Mouse (Mus musculus): Measurements from ENCODE around the gene Capn10. TPM values are rescaled to one million over a fixed set of nuclear protein-coding genes. Genes with fewer than 3 reads are reported as not detected.

Capn10 gene
- 1 to 10 TPM; 3.4 to 4.8 TPM for total RNA-seq (2021)
- long read RNA-seq, experiment 1, partial matches to known transcripts, result 1 of 3 reads
- long read RNA-seq, experiment 1, other reads (novel, unspliced or antisense), result 0 of 3 reads
- long read RNA-seq, experiment 2, transcript Capn10-201 (12 exons, 2,902 nt), result major isoform, 5 of 9 reads
- long read RNA-seq, experiment 2, partial matches to known transcripts, result 2 of 9 reads
- long read RNA-seq, experiment 2, other reads (novel, unspliced or antisense), result 1 of 9 reads

DNA sequence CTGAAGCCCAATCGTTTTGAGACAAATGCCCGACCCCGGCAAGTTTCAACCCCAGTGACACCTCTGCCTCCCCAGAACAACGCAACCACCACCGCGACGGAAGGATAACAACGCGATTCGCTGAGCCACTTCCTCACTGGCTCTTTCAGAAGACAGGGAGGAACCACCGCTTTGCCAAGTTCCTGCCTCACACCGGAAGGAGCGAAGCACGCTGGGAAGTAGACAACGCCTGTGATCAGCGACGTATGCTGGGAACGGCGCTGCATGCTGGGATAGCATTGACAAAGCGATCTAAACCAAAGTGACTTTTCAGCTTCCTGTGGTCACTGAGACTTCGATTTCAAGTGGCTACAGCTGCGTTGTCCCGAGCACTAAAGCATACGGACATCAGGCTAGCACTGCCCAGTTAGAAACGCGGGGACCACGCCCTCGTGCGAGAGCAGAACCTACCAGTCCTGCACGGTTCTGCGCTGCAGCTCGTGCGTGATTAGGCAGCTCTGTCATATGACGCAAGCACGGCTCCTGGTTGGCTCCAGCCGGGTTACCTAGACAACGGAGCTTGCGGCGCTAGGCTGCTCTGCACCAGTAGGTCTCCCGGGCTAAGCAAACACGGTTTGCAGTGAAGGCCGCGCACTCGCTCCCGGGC lies at the start of gene Capn10:
TSS of gene Capn10 (plus strand) at position 195 of the 646 bp plus-strand sequence.
- intact Hi-C loops (cut with DNase I), result loop anchor here (10.0 kb wide), 2 partner anchors 370 to 890 kb away; partner anchors contain the start of genes D2hgdh and Mterf4
- peak; percentile 87 to 92 for DNase-seq

DNA sequence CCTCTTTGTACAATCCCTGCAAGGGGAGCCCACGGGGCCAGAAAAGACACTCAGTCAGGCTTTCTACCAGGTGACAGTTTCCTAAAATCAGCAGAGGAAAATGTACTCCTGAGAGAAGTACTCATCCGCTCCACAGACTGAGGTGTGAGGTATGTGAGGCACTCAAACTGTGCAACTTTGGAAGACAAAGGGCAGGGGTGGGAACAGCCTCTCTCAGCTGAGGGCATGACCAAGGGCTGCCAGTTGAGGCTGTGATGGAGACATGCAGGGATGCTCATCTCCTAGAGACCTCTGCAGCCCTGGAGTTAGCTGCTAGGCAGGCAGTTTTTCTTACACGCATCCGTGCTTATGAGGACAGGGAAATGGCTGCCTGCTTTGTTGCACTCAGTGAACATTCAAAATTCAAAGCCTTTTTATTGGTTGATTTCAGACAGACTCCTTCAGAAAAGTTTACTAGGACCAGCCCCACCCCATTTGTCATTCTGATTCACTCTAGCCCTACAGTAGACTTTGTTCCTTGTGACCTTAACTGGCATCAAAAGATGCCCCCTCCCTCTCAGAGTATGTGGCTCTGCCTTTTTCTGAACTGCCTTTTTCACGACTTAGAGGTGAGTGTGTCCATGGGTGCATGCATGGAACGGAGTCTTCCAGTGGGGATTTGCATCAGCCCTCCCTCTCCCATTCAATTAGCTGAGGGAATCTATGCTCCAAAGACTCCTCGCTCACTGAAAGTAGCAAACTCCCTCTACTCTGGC lies 45.1 kb upstream of the Capn10 start:
- no peak for DNase-seq
- intact Hi-C loops (cut with DNase I), result no loop called here

DNA sequence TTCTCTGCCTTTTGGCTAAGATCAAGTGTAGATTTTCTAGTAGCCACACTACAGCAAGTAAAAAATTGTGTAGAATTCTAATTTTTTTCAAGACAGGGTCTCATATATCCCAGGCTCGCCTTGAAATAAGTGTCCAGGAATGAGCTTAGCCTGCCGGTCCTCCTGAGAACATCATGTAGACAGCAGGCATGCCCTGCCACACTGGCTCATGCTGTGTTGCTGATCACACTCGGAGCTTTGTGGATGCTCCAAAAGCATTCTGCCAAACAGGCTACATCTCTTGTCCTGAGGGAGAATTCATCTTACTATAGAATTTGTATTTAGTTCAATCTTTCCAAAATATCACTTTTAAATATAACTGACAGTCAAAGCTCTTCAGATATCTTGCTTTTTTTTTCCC lies 41.4 kb upstream of the Capn10 start:
- DNase-seq, result no peak
- intact Hi-C loops (cut with DNase I), result no loop called here

DNA sequence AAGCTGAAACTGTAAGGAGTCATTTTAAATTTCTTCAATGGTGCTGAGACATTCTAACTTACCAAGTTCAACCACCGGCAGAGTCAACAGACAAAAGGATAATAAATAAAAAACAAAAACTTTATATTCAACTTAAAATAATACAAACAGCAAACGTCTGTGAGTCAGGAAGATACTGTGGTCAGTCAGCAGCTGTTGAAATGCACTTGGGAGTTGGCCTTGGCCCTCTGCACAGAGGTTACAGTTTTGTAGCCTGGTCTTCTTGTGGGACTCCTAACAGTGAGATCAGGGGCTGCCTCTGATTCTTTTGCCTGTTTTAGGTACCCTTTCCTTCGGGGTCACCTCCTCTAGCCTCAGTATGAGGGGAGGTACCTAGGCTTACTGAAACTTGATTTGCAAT lies 40.3 kb upstream of the Capn10 start:
- no peak for DNase-seq
- intact Hi-C loops (cut with DNase I), result no loop called here

DNA sequence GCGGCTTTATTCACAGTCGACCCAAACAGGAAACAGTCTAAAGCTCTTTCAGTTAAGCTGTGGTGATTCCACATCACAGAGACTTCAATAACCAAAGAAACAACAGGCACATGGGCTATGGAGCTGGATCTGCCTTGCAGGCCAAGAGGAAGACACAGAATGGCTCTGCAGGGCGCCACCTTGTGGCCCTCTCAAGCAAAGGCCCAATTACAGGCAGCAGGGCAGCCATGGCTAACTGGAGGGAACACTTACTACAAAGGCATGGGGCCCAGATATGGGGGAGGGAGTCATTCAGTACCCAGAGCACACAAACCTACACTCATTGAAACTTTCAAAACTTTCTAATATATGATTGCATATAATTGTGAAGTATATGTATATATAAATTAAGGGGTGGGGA lies 39.1 kb upstream of the Capn10 start:
- intact Hi-C loops (cut with DNase I), result loop anchor here (5.0 kb wide), 3 partner anchors 48 to 248 kb away; partner anchors contain the start of gene Otos
- DNase-seq, result peak; percentile 60 to 62

DNA sequence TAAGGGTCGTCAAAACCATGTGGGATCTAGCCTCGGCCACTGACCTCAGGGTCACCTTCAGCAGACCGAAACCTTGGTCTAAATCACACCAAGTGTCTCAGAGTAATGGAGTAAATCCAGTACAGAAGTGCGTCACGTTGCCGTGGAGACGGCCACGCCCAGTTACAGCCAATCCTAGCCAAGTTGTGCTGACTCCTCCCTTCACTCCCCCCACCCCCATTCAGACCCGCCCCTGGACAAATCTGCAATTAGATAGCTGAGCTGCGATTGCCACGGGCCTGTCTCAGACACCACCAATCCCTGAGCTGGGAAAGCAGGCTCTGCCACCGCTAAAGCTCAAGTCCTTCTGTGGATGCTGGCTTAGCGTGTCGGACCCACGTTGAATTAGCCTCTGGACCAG lies 31.4 kb upstream of the Capn10 start, which contains the start of gene Ankmy1:
TSS of gene Ankmy1 (minus strand) at position 121 of the 400 bp plus-strand sequence.
- intact Hi-C loops (cut with DNase I), result no loop called here
- DNase-seq, result no peak

DNA sequence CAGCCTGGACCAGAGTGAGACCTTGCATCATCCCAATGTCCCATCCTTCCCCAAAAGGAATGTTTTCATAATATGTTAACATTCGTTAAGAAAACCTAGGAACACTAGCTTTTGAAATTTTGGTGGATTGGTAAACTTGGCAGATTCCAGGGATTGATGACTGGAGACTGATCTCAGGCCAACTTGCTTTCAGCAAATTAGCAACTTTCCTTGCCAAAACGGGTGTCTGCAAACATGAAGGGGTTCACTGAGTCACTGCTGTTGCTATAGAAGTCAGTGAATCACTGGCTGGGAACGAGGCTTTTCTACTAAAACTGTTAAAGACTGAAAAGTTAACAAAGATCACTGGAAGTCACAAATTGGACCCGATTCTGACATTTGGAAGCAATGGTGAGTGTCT lies 30.5 kb upstream of the Capn10 start:
- DNase-seq, result no peak
- intact Hi-C loops (cut with DNase I), result no loop called here

DNA sequence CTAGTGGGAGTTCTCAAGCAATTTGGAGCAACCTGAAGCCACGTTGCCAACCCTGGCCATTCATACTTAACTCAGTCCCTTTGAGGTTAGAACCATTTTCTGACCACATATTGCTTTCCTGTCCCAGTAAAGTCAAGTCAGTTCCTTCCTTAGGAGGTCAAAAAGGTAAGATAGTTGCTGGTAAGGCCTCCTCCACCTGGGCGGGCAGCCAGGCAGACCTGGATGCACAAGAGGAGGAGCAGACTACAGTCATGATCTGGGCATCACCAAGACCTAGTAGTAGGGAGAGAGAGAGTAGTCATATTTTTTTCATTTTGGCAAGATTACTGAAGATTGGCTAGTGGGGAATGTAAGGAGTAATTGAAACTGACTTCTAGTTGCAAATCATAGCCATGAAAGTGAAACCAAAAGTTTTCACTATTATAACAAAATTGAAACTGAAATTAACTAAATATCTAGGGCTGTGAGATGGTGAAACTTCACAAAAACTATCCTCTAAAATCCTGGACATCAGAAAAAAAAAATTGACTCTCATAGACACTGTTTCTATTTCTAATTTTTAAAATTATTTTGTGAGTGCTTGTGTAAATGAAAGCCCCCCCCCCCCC lies 28.4 kb upstream of the Capn10 start:
- DNase-seq, result no peak
- intact Hi-C loops (cut with DNase I), result no loop called here

DNA sequence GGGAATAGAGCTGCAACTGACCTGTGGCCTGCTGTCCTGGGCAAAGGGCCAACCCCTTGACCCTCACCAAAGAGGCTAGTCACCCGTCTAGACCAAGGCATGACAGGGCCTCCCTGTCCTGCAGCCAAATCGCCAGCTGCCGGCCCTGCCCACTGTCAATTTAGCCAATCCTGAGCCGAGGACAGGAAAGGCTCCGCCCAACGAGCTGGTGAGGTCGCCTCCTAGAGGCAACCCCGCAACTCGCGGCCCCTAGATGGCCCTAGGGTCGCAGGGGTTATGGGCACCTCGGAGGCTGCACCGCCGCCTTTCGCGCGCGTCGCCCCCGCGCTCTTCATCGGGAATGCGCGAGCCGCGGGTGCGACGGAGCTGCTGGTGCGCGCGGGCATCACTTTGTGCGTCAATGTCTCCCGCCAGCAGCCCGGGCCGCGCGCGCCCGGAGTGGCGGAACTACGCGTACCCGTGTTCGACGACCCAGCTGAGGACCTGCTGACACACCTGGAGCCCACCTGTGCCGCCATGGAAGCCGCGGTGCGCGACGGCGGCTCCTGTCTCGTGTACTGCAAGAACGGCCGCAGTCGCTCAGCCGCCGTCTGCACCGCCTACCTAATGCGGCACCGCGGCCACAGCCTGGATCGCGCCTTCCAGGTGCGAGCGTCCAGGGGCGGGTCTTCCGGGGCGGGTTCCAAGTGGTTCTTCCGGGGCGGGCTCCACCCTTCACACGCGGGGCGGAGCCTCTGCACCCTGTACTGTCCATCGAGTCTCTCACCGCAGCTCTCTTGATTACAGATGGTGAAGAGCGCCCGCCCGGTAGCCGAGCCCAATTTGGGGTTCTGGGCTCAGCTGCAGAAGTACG lies 27.2 kb upstream of the Capn10 start, which contains the start of gene Dusp28:
TSS of gene Dusp28 (plus strand) at position 203 of the 853 bp plus-strand sequence.
- intact Hi-C loops (cut with DNase I), result no loop called here
- peak; percentile 78 to 84 for DNase-seq

DNA sequence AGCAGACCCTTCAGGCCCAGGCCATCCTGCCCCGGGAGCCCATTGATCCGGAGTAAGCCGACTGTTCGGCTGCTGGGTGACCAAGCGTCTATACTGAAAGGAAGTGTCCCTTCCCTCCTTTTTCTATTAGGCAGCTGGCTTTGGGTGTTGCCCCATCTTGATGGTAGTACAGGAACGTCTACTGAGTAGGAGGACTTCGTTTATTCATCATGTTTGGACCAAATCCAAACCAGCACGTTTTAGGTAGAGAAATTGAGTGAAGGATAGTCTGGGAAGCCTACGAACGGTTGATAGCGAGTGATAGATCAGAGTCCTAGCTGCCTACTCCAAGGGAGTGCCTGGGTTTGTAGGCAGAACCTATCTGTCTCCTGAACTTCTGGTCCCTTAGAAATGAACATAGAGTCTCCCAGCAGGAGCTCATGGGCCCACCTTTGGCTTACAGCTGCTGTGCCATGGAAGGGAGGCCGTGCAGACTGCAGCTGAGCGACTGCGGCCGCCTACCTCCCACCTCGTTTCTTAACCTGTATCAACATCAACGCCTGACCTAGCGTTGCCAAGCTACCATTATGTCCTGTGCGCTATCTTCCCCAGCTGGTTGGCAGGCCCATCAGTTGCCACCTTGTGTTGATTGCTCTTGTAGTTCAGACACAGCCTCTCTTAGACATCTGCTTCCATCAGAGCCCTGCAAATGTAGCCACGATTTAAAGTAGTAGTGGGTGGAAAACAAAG lies 26.4 kb upstream of the Capn10 start:
- DNase-seq, result no peak
- intact Hi-C loops (cut with DNase I), result no loop called here

DNA sequence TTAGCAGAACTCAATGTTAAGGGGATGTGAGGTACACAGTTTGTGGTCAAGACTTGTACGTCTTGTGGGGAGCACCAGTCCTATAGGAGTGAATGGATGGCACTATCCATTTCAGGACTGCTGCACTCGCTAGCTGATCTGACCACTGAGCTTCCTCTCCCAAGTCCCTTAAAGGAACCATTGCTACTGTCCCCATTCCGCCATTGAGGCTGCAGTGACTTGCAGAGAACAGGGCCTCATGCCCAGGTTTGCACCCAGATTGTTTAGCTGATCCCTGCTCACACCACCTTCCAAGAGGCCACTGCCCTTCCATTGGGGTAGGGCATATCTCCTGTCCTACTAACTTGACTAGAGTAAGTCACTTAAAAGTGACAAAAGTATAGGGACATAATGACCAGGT lies 25.5 kb upstream of the Capn10 start:
- DNase-seq, result no peak
- intact Hi-C loops (cut with DNase I), result no loop called here

DNA sequence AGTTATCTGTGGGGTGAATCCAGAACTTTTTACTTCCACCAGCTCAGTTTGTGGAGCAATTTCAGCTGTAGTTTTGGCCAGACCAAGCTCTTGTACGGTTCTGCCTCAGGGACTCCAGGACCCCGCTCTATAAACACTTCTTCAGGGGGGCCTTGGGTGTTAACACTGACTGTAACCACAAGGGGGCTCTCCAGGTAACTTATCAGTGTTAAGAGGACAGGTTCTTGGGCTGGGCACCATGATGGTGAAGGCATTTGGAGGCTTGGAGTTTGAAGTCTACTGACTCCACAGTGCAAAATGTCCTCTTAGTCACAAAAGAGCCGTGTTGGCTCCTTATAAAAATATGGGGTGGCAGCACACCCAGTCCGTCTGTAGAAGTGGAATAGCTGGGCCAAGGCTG lies 25.1 kb upstream of the Capn10 start:
- DNase-seq, result no peak
- intact Hi-C loops (cut with DNase I), result no loop called here

DNA sequence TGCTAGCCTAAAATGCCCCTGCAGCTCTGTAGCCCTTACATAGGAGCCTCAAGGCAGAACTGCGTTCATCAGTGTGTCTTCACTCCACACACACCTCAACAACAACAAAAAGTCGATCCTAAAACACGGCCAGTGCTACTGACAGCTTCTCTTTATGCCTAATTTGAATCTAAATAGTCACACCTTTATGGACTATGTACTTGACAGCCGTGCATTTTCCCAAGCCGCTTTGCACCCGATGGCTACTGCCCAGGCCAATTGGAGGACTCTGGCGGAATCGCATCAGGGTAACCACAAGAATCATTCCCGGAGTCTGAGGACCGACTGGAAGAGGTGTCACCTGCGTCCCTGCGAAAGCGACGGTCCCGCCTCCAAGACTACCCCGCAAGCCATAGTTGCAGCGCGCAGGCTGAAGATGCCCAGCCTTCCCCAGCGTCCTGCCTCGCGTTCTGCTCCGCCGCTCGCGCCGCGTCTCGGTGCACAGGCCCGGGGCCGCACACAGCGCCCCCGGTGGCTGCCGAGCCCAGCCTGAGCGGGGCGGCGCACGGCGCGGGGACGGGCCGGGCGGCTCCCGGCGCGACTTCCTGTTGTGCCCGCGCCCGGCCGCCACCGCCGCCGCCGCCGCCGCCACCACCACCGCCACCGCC lies 23.8 kb upstream of the Capn10 start, which contains the start of gene Rnpepl1:
TSS of gene Rnpepl1 (plus strand) at position 545 of the 647 bp plus-strand sequence.
- peak; percentile 55 to 63 for DNase-seq
- intact Hi-C loops (cut with DNase I), result no loop called here

DNA sequence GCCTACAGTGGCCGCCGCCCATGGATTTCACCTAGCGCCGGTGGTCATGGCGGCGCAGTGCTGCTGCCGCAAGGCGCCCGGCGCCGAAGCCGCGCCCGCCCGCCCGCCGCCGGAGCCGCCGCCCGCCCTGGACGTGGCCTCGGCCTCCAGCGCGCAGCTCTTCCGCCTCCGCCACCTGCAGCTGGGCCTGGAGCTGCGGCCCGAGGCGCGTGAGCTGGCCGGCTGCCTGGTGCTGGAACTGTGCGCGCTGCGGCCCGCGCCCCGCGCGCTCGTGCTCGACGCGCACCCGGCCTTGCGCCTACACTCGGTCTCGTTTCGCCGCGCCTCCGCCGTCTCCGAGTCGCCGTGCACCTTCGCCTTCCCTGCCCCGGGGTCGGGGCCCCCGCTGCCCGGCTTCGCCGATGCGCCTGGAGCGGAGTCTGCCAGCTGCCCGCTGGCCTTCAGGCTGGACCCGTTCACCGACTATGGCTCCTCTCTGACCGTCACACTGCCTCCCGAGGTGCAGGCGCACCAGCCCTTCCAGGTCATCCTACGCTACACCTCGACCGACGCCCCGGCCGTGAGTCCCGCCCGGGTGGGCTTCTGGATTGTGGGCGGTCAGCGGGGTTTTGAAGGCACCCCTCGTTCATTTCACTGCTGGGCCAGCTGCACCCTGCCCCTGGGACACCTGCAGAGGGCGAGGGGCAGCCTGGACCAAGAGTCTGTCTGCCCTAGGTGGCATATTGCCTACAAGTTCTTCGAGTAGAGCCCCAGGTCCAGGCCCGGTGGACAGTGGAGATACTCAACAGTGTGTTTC lies 23.1 kb upstream of the Capn10 start:
- intact Hi-C loops (cut with DNase I), result no loop called here
- DNase-seq, result peak; percentile 46 to 58

DNA sequence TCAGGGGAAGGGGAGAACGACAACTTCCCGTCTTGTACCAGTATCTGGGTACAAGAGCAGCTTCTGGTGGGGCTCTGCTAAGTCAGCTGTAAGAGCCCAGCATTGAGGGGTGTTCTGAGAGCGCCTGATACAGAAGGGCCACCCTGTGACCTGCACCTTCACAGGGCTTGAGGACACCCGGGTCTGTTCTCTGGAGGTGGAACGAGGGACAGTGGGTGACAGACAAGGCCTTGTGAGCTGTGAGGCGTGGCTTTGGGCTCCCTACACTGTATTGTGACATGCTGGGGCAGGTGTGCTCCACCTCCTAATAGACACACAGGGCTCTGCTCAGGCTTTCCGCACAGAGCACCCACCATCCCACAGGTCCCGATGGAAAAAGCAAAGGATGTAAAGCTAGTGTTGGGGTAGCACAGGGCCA lies 22.4 kb upstream of the Capn10 start:
- intact Hi-C loops (cut with DNase I), result no loop called here

DNA sequence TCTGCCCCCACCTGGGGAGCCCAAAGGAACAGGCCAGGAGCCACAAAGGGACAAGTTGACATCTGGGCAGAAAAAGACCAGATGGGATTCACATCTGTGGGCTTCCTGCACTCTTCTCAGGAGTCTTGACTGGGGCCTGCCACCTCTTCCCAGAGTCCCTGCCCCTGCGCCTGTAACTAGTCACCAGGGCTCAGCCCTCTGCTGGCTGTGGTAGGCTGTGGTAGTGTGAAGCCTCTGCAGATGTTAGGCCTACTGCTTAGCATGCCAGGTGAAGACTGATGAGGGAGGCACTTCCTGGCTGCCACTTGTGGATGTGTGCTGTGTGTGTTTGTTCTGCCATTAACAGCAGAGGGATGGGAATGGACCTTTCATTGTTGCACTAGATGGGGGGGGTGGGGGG lies 21.9 kb upstream of the Capn10 start:
- intact Hi-C loops (cut with DNase I), result no loop called here
- DNase-seq, result no peak

More for the DNA sequence above, 22.4 kb upstream of the Capn10 start:
- DNase-seq, result no peak

DNA sequence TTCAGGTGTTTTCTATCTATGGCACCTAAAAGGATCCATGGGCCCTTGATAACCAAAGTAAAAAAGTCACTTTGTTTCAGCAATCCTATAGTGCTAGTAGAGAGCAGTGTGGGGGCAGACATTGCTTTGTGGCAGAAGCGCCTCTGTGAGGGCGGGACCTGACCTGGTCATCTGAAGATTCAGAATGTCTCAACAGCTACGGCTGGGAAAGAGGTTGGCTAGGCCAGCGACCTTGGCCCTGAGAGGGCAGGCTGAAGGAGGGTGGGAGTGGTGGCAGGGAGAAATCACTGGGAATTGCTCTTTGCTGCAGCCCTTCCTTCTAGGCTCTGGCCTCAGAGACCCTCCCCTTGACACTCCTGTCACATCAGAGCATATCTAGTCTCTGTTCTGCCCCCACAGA lies 19.9 kb upstream of the Capn10 start:
- intact Hi-C loops (cut with DNase I), result loop anchor here (2.0 kb wide), 1 partner anchor 17 kb away; no protein-coding TSS in a partner anchor
- DNase-seq, result no peak

DNA sequence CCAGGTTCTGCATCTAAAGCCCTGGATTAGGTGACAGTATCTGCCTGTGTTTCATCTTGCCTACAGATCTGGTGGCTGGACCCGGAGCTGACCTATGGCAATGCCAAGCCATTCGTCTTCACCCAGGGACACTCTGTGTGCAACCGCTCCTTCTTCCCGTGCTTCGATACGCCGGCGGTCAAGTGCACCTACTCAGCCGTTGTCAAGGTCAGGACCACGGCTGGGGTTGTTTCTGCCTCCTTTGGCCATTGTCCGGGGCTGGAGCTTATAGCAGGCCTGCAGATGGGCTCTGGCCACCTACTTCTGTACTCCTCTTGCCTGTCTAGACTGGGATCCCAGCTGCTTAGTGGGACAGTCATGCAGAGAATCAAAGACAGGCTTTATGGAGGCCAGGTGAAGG lies 19.2 kb upstream of the Capn10 start:
- intact Hi-C loops (cut with DNase I), result loop anchor here (2.0 kb wide), 1 partner anchor 16 kb away; no protein-coding TSS in a partner anchor
- DNase-seq, result no peak

All from gastrocnemius, postnatal 36 days (tissue).